Mouse (Mus musculus) embryo, embryonic 11.5 days (tissue): ENCODE measurements around the gene Arhgap8.
A peak's percentile ranks its signal among the peaks of the same experiment; 100 is the strongest.
"Not testable (repeated sequence)": the region's sequence is repeated elsewhere in the genome, so short reads cannot be mapped to it uniquely, and the experiment has no call there.

Experiments used
- DNase-seq: peaks from one replicate; pipeline ENCODE4 v3.0.0-alpha.2; 2012; ENCODE audit warnings: low read depth, low spot score

Gene Arhgap8

DNA sequence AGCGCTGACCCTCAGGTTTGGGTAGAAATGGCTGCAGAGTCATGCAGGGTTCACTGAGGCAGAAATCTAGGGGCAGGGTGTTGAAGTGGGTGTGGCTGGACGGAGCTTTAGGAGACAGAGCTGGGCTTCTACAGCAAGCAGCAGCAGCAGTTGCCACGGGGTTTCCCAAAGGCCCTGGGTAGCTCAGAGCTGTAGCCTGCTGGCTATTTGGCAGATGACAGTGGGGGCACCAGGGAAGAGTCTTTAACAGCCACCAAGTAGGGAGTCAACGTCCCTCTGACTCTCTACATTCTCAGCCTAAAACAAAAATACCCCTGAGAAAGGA is 12.5 kb downstream of the Arhgap8 start:
- no peak for DNase-seq

DNA sequence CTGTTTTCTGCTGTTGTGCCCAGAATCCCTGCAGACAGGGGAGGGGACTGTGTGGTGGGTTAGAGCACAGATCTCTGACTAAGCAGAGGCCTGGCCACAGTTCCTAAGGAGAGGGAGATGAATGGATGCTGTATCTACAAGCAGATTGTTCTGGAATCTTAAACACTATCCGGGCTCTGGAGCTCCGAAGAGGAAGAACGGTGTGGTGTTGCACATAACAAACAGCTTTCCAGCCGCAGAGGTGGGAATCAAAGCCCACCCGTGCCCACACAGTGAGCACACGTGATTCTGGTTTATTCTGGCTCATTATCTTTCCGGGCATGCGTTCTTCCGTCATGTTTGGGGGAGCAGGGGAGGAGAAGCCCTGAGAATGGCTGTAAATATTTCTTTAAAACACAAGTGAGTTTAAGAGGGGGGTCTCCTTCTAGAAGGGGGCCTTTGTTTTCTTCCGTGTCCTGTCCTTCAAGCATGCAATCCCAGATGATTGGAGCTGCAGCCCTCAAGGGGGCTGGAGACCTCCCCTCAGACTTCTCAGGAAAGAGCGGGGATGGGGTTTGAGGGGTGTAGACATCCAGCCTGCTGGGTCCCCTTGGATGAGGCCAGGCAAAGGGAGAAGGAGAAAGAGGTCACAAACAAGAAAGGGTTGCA is 16.6 kb downstream of the Arhgap8 start:
- DNase-seq, result no peak

DNA sequence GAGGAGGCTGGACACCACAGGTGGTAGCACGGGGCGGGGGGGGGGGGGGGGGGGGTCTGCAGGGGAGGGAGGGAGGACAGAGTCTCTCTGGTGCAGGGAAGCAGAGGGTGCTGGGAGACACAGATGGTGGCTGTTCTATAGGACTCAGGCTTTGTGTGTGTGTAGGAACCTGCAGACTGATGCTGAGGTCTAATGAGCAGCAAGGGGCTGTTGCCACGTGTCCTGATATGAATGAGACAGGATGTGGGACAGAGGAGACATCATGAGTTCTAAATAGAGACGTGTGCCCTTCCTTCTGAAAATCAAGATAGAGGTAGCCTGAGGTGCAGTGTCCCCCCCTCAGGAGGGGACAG is 17.1 kb downstream of the Arhgap8 start:
- DNase-seq, result no peak

DNA sequence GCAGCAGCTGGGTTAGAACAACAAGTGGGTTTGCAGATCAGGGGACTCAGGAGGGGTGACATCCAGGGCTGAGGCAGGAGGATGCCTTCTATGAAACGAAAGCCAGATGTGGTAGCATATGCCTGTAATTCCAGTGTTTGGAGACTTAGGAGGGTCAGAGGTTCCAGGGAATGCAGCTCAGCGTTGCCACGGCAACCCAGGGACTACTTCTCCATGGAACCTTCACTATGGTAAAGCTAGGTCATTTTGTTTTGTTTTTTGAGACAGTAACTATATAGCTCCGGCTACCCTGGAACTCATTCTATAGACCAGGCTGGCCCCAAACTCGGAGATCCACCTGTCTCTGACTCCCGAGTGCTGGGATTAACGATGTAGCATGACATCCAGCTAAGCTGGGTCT is 18.4 kb downstream of the Arhgap8 start:
- no peak for DNase-seq

DNA sequence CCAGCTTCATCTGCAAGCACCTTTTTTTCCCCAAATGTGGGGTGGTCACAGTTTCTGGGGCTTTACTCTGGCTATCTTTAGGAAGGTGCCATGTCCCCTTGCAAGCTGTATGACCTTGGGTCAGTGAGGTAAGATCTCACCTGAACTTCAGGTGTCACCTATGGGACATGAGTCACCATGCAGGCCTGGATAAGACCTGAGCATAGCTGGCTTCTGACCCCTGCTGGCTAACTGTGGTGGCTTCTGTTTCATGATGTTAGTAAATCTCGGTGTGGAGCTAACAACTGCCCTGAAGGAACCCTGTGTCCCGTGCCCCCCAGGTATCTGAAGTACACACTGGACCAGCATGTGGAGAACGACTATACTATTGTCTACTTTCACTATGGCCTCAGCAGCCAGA is 21.7 kb downstream of the Arhgap8 start:
- DNase-seq, result no peak

DNA sequence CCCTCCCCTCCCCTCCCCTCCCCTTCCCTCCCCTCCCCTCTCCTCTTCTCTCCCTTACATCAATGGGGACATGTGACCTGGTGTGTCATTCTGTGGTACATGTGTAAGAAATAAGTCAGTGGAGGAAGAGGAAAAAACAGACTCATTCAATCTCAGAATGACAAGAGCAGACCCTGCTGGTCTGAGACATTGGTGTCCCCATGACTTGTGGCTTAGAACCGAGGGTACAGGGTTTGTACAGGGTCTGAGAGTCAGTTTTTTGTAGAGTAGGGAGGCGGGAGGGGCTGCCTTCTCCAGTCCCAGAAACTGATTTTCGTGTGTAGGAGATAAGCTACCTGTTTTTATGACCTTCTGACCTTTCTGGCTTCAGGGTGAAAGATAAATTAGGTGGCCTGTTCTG is 23.5 kb downstream of the Arhgap8 start:
- no peak for DNase-seq

DNA sequence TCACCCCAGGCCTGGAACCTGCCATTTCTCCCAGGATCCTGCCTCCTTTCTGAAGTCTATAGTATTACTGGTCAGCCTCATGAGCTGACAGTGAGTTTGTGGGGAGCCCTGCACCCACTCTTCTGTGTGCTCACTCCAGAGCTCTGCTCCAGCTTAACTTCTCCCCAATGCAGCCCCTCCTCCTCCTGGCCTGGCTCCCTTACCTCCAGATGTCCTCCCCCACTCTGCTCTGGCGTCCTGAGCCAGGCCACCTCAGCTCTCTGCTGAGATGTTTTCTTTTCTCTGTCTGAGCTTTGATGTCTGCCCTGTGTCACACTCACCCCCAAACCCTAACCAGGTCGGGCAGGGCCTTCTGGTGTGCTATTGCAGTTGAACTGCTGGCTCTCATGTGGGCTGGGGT is 24.5 kb downstream of the Arhgap8 start:
- no peak for DNase-seq

DNA sequence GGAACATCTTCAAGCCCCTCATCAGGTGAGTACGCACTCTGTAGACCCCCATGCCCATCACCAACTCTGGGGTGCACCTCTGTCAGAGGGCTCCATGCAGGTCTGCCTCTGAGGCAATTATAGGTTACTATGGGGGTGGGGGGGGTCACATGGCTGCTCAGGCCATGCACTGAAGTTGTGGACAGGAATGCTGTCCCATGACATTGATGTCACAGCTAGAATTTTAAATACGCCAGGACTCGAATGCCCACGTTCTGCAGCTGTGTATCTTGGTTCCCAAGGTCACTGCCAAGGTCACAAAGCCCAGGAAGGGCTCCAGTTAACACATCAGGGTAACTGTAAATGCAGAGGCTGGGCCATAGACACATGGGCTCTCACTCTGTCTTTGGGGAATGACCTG is 26.0 kb downstream of the Arhgap8 start:
- no peak for DNase-seq

DNA sequence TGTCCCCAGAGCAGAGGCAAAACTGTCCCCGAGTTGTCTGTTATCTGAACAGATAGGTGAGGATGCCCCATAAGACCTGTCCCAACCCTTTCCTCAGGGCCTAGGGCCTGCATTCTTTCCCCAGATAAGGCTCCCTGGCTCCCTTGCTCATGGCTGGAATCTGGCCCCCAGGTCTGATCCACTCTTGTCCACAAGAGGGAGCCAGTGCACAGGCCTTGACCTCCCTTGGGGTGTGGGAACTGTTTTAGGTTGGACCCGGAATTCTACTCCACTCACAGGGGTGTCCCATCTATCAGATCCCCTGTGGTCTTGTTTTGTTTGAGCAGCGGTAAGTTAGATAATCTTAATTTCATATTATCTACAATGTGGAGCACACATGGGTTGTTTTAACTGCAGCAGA is 35.1 kb downstream of the Arhgap8 start:
- DNase-seq, result peak; percentile 67

DNA sequence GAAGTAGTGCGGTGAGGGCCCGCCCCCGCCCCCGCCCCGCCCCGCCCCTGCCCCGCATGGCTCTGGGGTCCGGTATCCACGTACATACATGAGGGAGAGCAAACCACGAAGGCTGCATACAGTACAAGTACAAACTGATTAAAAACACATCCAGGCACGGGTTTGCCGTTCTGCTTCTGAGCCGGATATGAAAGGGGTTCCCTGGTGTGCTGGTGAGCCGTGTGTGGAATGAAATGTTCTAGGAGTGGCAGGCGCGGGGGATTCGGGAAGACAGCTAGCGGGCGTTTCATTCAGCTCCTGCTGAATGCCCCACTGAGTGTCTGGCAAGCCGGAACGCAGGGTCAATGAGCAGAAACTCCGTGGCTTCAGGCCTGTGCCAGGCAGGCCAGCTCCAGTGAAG is 36.6 kb downstream of the Arhgap8 start:
- no peak for DNase-seq

DNA sequence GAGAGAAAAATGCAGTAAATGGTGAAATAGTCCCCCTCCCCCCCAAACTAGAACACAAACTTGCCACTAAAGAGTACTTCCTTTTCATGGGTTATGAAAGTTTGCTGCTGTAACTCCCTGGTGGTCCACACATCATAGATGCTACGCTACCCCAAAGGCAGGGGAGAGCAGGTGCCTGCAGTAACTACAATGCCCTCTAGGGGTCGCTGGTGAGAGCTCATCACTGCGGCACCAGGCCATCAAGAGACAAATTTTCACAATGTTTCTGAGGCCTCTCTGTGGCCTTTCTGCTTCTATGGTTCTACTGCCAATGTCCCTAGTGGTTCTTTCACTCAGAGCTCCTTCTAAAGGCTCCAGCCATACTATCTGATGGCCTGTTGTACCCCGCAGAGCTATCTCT is 38.6 kb downstream of the Arhgap8 start:
- DNase-seq, result no peak

DNA sequence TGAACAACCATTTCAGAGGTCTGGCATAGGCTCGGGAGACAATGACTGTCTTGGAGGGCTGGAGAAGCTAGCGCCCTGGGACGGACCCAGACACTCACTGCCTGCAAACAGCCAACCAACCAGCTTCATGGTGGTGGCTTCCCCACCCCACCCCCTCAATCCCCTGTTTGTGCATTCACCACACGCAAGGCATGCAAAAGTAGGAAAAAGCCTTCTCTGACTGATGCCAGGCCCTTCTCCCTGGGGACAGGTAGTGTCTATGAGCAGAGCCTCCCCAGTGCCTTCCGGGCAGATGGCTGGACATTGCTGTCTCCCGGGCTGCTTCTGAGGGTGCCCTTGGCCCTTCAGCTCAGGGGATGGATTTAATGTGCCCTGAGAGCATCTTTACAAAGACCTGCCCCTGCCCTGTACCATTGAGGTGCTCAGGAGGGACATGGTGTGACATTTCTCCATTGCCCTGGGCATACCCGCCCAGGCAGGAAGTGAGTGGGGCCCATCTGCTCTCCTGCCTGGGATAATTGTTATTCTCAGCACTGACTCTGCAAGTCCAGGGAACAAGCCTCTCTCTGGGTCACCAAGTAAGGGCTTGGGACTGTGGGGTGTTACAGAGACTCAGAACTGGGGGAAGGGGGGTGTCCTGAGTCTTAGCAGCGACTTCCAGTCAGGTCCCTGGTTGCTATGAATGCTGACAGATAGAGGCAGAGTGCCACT is 43.0 kb downstream of the Arhgap8 start:
- DNase-seq, result no peak

DNA sequence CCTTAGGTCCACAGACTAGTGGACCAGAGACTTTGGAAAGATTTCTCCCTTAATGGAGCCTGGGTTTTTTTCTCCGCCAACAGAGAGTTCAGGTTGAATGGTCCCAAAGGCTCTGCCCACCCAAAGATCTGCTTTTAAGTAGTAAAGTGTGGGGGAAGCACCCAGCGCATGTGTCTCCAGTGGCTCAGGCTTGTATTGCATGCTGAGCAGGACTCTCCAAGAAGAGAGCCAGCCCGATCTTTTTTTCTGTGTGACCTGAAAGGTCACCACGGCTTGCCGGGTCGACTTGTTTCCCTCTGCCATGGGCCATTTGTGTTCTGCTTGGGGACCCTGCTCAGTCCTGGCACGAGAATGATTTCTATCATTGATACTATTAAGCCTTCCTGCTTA is 43.6 kb downstream of the Arhgap8 start:
- DNase-seq, result no peak

DNA sequence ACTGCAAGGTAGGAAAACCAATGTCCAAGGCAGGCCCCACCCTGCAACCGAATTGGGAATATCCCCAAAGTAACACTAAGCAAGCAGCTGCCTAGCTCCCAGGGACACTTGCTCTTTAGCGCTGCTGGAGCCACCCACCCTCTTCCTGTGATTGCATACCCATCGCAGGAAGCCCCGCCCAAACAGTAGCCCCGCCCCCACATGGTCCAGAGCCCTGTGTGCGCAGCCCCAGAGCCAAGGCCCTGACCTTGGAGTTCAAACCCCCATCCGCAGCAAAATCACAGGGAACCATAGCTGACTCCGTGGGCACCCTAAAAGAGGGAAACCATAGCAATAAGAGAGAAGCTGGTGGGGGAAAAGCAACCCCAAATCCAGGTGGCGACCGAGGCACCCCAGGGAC is 46.8 kb downstream of the Arhgap8 start:
- no peak for DNase-seq

DNA sequence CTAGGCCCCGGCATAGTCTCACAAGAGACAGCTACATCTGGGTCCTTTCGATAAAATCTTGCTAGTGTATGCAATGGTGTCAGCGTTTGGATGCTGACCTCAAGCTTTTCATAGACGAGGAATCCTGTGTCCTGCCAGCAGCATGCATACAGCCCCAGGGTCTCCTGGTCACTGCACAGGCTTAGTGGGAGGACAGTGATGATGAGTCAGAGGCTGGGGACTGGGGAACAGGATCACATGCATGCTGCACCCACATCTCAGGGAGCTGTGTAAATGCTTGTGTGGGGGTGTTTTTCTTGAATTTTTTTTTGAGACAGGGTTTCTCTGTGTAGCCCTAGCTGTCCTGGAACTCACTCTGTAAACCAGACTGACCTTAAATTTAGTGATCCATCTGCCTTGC is 48.7 kb downstream of the Arhgap8 start:
- not testable (repeated sequence) for DNase-seq

DNA sequence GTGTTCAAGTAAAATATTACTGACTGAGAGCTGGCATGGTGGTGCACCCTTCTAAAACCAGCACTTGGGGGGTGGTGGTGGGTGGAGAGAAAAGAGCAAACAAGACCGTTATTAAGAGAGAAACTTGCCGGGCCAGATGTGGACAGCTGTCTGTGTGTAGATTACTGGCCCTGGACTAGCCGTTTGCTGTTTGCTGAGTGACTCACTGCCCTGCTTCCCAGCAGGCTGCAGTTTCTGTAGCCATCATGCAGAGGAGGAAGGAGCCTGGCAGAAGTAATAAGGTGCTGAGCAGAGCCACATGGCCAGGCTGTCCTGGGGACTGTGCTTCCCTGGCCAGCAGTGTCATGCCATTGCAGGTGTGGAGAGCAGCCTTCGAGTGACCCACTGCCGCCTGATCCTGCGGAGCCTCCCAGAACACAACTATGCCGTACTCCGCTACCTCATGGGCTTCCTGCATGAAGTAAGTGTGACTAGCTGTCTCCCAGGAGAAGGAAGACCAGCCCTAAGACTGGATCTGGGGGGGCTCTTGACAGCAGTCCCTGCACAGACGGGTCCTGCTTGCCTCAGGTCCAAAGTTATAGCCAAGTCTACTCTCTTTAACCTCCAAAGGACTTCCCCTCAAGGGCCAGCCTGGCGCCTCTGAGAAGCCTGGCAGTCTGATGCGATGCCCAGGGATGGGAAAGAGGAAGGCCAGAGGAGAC is 49.9 kb downstream of the Arhgap8 start:
- DNase-seq, result no peak

DNA sequence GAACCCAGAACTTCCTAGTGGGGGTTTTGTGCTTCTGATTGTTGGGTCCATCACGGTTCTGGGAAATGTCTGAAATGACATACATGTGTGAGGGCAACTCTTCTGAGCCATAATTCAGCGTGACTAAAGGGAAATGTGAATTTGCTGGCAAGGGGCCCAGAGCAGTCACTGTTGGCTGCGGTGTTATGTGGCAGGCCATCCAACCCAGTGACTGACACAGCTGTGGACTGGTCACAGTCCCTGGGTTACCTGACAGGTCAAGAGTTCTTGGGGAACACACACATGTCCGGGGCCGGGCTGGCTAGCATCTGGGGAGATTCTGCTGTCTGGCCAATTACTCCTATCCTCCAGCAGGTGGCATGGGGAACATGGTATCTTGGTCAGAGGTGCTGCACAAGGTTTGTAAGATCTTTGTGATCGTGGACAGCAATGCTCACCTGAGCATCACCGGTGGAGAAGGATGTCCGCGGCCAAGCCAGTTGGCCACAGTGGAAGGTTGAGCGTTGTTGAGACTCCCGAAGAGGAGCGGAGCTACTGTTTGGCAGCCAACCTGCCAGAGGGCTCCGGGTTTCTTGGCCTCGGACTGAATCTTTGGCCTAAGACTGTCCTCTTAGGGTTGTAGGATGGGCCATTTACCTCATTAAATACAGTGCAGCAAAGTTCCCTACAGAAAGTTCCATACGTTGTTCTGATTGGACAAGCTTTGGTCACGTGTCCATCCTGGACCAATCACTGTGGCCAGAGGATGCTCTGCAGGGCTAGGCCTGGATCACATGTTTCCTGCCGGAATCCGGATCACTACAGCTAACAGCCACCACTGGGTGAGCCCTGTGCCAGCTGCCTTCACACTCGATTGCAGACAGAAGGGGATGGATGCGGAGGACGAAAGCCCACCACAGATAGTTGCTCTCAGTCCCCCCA is 52.6 kb downstream of the Arhgap8 start:
- DNase-seq, result no peak

DNA sequence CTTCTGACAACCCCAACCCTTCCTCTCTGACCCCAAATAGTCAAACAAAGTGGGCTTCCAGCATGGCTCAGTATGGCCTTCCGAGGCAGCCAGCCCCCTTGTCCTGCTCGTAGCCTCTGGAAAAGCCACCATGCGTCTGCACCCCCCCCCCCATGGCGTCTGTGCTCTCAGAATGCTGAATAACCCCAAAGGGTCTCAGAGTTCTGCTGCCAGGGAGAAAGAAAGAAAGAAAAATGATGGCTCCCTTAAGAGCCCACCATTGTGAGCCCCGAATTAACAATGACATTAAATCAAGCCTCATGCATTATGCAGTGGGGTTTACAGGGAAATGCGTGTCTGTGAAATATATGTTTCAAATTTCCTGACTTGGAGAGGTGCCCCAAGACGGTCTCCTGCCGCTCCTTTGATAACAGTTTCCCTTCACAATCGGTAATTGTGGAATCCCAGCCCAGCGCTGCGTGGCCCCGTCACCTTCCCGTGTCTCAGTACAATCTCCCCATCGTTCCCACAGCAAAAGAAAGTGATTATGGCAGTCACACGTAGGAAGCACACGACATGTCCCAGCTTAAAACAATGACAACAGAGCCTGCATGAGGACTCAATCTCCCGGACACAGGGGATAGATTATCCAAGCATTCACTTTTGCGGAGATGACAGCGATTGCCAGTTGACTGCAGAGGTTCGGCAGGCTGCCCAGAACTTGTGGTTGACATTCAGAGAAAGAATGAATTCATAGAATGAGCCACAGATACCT is 55.7 kb downstream of the Arhgap8 start:
- peak; percentile 27 for DNase-seq

DNA sequence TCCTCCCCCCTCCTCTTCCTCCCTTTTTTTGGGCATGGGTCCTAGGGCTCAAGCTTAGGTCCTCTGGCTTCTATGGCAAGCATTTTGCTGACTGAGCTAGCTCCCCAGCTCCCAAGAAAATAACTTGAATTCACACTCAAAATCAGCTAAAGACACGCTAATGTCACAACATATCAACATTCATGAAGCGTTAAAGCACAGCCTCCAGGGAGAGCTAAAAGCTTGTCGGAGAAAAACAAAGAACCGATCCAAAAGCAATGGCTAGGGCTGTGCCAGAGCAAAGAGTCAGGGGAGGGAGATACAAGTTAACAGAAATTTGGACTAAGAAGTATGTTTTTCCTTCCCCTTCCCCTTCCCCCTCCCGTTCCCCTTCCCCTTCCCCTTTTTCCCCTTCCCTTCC is 58.7 kb downstream of the Arhgap8 start:
- DNase-seq, result no peak

DNA sequence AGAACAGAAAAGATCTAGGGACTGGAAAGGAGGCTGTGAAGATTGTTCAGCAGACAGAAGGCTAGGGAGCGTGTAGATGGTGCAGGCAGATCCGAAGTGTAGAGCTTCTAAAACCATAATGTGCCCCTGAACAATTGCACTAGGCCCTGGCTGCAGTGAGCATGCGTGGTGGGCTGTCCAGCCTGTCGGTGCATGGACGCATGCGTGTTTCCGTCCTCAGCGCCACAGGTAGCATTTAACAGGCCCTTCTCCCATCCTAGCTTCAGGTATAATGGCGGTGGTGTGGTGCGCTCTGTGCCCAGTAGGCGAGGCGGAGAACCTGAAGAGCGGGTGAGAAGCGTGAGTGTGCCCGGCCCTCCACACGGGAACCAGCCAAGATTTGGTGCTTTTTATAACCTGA is 65.0 kb downstream of the Arhgap8 start:
- DNase-seq, result no peak

DNA sequence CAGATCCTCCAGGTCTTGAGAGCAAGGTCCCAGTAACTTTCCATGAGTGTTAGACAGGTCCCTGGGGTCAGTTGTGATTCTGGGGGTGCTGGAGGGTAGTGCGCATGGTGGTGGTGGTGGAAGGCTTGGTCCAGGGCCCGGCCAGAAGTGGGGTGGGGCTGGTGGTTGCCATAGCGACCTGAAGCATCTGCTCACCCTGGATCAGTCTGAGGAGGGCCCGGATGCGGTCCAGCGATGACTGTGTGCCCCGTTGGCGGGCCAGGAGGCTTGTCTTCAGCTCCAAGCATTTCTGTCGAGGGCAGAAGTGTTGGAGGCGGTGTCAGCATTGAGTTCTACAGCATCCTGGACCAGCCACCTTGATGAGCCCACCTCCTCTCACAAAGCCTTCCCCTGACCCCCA is 67.3 kb downstream of the Arhgap8 start:
- DNase-seq, result no peak

DNA sequence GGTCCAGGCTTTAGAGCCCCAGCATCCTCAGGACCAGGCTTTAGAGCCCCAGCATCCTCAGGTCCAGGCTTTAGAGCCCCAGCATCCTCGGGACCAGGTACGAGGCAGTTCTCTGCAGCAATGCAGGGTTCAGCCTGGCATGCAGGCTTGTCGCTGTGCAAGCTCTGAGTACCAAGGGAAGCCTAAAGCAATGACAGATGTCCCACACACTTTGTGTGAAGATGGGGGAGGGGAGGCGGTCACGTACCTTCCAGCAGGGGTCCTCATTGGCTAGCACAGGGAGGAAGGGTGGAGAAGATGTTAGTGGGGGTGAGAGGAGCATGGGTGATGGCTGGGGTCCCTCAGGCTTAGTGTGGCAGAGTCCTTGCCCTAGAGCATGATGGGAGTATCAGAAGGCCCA is 73.8 kb downstream of the Arhgap8 start:
- no peak for DNase-seq
